34 mouse cellular contexts compared by ENCODE assay signal in the genomic region with DNA sequence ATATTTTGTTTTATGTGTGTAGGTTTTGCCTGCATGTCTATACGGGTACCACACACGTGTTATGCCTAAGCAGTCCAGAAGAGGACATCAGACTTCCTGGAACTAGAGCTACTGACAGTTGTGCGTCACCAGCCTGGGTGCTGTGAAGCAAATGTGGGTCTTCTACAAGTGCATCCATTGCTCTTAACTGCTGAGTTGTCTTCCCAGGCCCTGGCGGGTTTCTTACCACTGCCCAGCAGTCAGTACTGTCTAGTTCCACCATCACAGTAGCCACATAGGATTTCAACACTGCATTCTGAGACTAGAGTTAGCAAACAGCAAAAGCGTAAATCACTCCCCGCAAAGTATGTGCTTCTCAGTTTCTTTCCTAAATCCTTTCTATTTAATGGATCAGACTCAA.
"Had no signal": no experiment of that assay in that cellular context is flagged by ENCODE, and none has a peak within 500 bp of the region (broad histone marks: within the 10 kb centered on the region; RNA-seq: fewer than 3 reads in every experiment).

No protein-coding gene starts in this region.

- ATAC-seq: hindbrain, embryonic 16.5 days; hindbrain, postnatal 0 days; inflammation-experienced regulatory T-cells, adult 6 months; intestine, embryonic 15.5 days; intestine, embryonic 16.5 days; intestine, postnatal 0 days had no signal

- H3K27me3 ChIP-seq: heart, embryonic 12.5 days; heart, embryonic 13.5 days; heart, embryonic 15.5 days; hindbrain, embryonic 12.5 days; hindbrain, embryonic 13.5 days; hindbrain, embryonic 15.5 days; intestine, embryonic 15.5 days; kidney, embryonic 15.5 days had no signal

- H3K9me3 ChIP-seq: heart, embryonic 10.5 days; heart, embryonic 13.5 days; heart, embryonic 15.5 days; hindbrain, embryonic 10.5 days; hindbrain, embryonic 12.5 days; hindbrain, embryonic 13.5 days; hindbrain, embryonic 15.5 days; intestine, embryonic 15.5 days; kidney, embryonic 15.5 days had no signal

- H3K27ac ChIP-seq: heart, embryonic 10.5 days; heart, embryonic 13.5 days; heart, embryonic 15.5 days; hindbrain, embryonic 10.5 days; hindbrain, embryonic 12.5 days; hindbrain, embryonic 13.5 days; hindbrain, embryonic 14.5 days; hindbrain, embryonic 15.5 days; hindbrain, postnatal 0 days; intestine, embryonic 15.5 days; kidney, embryonic 15.5 days; kidney, postnatal 0 days; layer of hippocampus, adult 2 months had no signal

- H3K4me1 ChIP-seq: heart, embryonic 10.5 days; heart, embryonic 12.5 days; heart, embryonic 15.5 days; hindbrain, embryonic 12.5 days had no signal

- H3K9ac ChIP-seq: heart, embryonic 12.5 days; heart, embryonic 13.5 days; heart, embryonic 15.5 days; hindbrain, embryonic 12.5 days; hindbrain, embryonic 13.5 days; hindbrain, embryonic 14.5 days; hindbrain, embryonic 15.5 days; intestine, embryonic 15.5 days; kidney, embryonic 15.5 days had no signal

- H3K36me3 ChIP-seq: heart, embryonic 10.5 days; heart, embryonic 12.5 days; heart, embryonic 13.5 days; heart, embryonic 15.5 days; hindbrain, embryonic 10.5 days; hindbrain, embryonic 12.5 days; hindbrain, embryonic 13.5 days; hindbrain, embryonic 15.5 days; intestine, embryonic 15.5 days; kidney, embryonic 15.5 days had no signal

- H3K4me2 ChIP-seq: heart, embryonic 11.5 days; heart, embryonic 12.5 days; heart, embryonic 13.5 days; heart, embryonic 15.5 days; hindbrain, embryonic 12.5 days; hindbrain, embryonic 13.5 days; hindbrain, embryonic 14.5 days; hindbrain, embryonic 15.5 days; intestine, embryonic 15.5 days; kidney, embryonic 15.5 days had no signal

- H3K4me3 ChIP-seq: heart, embryonic 10.5 days; heart, embryonic 12.5 days; heart, embryonic 13.5 days; heart, embryonic 15.5 days; hindbrain, embryonic 10.5 days; hindbrain, embryonic 12.5 days; hindbrain, embryonic 13.5 days; hindbrain, embryonic 15.5 days; intestine, embryonic 15.5 days; kidney, embryonic 15.5 days; layer of hippocampus, adult 2 months had no signal

- DNase-seq: heart, postnatal 10 days; heart, postnatal 14 days; heart, postnatal 36 days; kidney, adult 11 months; kidney, adult 18-20 months; kidney, adult 2 months; kidney, adult 8-10 months; kidney, adult 9 months; kidney, postnatal 10 days; kidney, postnatal 14 days; kidney, postnatal 25 days; kidney, postnatal 36 days; kidney, postnatal 4 days; layer of hippocampus, adult 9-11 months; layer of hippocampus, postnatal 36 days had no signal
